Mouse (Mus musculus) small intestine, adult 2 months (tissue): ENCODE data around the gene Aup1.

Source experiments
- CTCF ChIP-seq: fragments of 200-500 bp; IDR thresholded peaks from 2 replicates; pipeline ENCODE4 v1.5.1; 2012; ENCODE audit warnings: low read depth, mild to moderate bottlenecking, control low read depth, inconsistent platforms, low read length, moderate library complexity, mixed read lengths; ENCODE audit not compliant: insufficient replicate concordance, insufficient read length; ENCODE audit errors: extremely low read depth
- POLR2A ChIP-seq: fragments of 200-500 bp; IDR thresholded peaks from 2 replicates; pipeline ENCODE4 v1.6.1; 2012; ENCODE audit warnings: low read depth, mild to moderate bottlenecking, control low read depth, inconsistent platforms, low read length, moderate library complexity

- no peak for TF ChIP-seq CTCF
- TF ChIP-seq POLR2A, result no peak
Observed at GRCm38 (mm10) chr6:83074979-83075378, 20.7 kb downstream of the Aup1 start.
